Mouse (Mus musculus) frontal cortex, adult 2 months (tissue): ENCODE measurements around the gene Susd1. TPM values are rescaled to one million over a fixed set of nuclear protein-coding genes. Genes with fewer than 3 reads are reported as not detected.
"Not testable (repeated sequence)": the region's sequence is repeated elsewhere in the genome, so short reads cannot be mapped to it uniquely, and the experiment has no call there.

Experiments used
- DNase-seq, 2 experiments: peaks; one replicate each; pipeline ENCODE4 v3.0.0; 2022; ENCODE audit warnings: low spot score in 1 of 2; ENCODE audit errors: extremely low spot score in 1 of 2
- polyA plus RNA-seq: library from polyadenylated mRNA; depleted of rRNA; stranded (reverse); fragments of >200 nt; gene quantifications from 2 replicates; pipeline ENCODE4 v1.2.3, GENCODE M21; 2012; rRNA removed

The Susd1 gene
- polyA plus RNA-seq, 1 experiment = 13.9 TPM

GRCm38 (mm10) chr4:59291914-59292718, 146.3 kb downstream of the Susd1 start:
- no peak for DNase-seq

GRCm38 (mm10) chr4:59290972-59291576, 147.4 kb downstream of the Susd1 start:
- DNase-seq = no peak

GRCm38 (mm10) chr4:59287103-59287502, 151.3 kb downstream of the Susd1 start:
- no peak for DNase-seq

- not testable (repeated sequence) for DNase-seq
These were observed 152.1 kb downstream of the Susd1 start for GRCm38 (mm10) chr4:59286351-59286750.

- DNase-seq = no peak
These were observed 155.5 kb downstream of the Susd1 start for GRCm38 (mm10) chr4:59282699-59283487.

GRCm38 (mm10) chr4:59282137-59282536, 156.3 kb downstream of the Susd1 start:
- DNase-seq = no peak

GRCm38 (mm10) chr4:59280876-59281275, 157.6 kb downstream of the Susd1 start:
- no peak for DNase-seq

GRCm38 (mm10) chr4:59279111-59279510, 159.3 kb downstream of the Susd1 start:
- DNase-seq = no peak

GRCm38 (mm10) chr4:59278410-59278809, 160.0 kb downstream of the Susd1 start:
- DNase-seq = no peak

- no peak for DNase-seq
These were observed 160.5 kb downstream of the Susd1 start for GRCm38 (mm10) chr4:59277958-59278357.

- no peak for DNase-seq
These were observed 162.5 kb downstream of the Susd1 start for GRCm38 (mm10) chr4:59275956-59276355.

GRCm38 (mm10) chr4:59275494-59275893, 162.9 kb downstream of the Susd1 start:
- DNase-seq = no peak

GRCm38 (mm10) chr4:59274136-59274535, 164.3 kb downstream of the Susd1 start:
- no peak for DNase-seq

GRCm38 (mm10) chr4:59273342-59273741, 165.1 kb downstream of the Susd1 start:
- DNase-seq = no peak

GRCm38 (mm10) chr4:59265631-59266030, 172.8 kb downstream of the Susd1 start:
- no peak for DNase-seq

- DNase-seq = no peak
These were observed 173.3 kb downstream of the Susd1 start for GRCm38 (mm10) chr4:59265182-59265581.

Other genes starting within 250 kb of the Susd1 start
- gene Ugcg, start 249.4 kb downstream of the Susd1 start, polyA plus RNA-seq = 63.7 TPM in 2 replicates
- gene Ptbp3, start 110.7 kb upstream of the Susd1 start, polyA plus RNA-seq = 11.4 TPM in 2 replicates
- gene Hsdl2, start 142.9 kb upstream of the Susd1 start, polyA plus RNA-seq = 38.1 and 41.5 TPM in 2 replicates
- gene E130308A19Rik, start 187.6 kb upstream of the Susd1 start, polyA plus RNA-seq = 8.5 and 9.9 TPM in 2 replicates